Comparison of ENCODE assay signal across 35 mouse cellular contexts in genomic region chr9:105387403-105387802, GRCm38 (mm10). TPM values are rescaled to one million over a fixed set of nuclear protein-coding genes. Genes with fewer than 3 reads are reported as not detected.
"Had no signal": no experiment of that assay in that cellular context is flagged by ENCODE, and none has a peak within 500 bp of the region (broad histone marks: within the 10 kb centered on the region; RNA-seq: fewer than 3 reads in every experiment).

No protein-coding gene starts in this region.

- H3K27me3 ChIP-seq: heart, embryonic 12.5 days; heart, embryonic 15.5 days; hindbrain, embryonic 12.5 days; hindbrain, embryonic 15.5 days; intestine, embryonic 15.5 days; kidney, embryonic 15.5 days had no signal

- H3K4me3 ChIP-seq: heart, embryonic 12.5 days; heart, embryonic 13.5 days; heart, embryonic 15.5 days; hindbrain, embryonic 10.5 days; hindbrain, embryonic 12.5 days; hindbrain, embryonic 13.5 days; hindbrain, embryonic 15.5 days; intestine, embryonic 15.5 days; kidney, embryonic 15.5 days; layer of hippocampus, adult 2 months; left cerebral cortex, adult 2 months had no signal

- H3K27ac ChIP-seq: heart, embryonic 13.5 days; heart, embryonic 15.5 days; hindbrain, embryonic 10.5 days; hindbrain, embryonic 12.5 days; hindbrain, embryonic 13.5 days; hindbrain, embryonic 14.5 days; hindbrain, embryonic 15.5 days; hindbrain, postnatal 0 days; intestine, embryonic 15.5 days; kidney, embryonic 15.5 days; kidney, postnatal 0 days; layer of hippocampus, adult 2 months; left cerebral cortex, adult 2 months had no signal

- H3K9ac ChIP-seq: heart, embryonic 12.5 days; heart, embryonic 13.5 days; heart, embryonic 15.5 days; hindbrain, embryonic 12.5 days; hindbrain, embryonic 13.5 days; hindbrain, embryonic 14.5 days; hindbrain, embryonic 15.5 days; intestine, embryonic 15.5 days; kidney, embryonic 15.5 days had no signal

- H3K4me2 ChIP-seq: heart, embryonic 11.5 days; heart, embryonic 12.5 days; heart, embryonic 13.5 days; heart, embryonic 15.5 days; hindbrain, embryonic 12.5 days; hindbrain, embryonic 13.5 days; hindbrain, embryonic 14.5 days; hindbrain, embryonic 15.5 days; intestine, embryonic 15.5 days; kidney, embryonic 15.5 days had no signal

- H3K36me3 ChIP-seq: heart, embryonic 12.5 days; heart, embryonic 13.5 days; heart, embryonic 15.5 days; hindbrain, embryonic 10.5 days; hindbrain, embryonic 12.5 days; hindbrain, embryonic 13.5 days; hindbrain, embryonic 15.5 days; intestine, embryonic 15.5 days; kidney, embryonic 15.5 days had no signal

- H3K9me3 ChIP-seq: heart, embryonic 12.5 days; heart, embryonic 13.5 days; heart, embryonic 15.5 days; hindbrain, embryonic 10.5 days; hindbrain, embryonic 12.5 days; hindbrain, embryonic 13.5 days; hindbrain, embryonic 15.5 days; intestine, embryonic 15.5 days; kidney, embryonic 15.5 days had no signal

- DNase-seq: heart, postnatal 10 days; heart, postnatal 14 days; heart, postnatal 36 days; heart, postnatal 4 days; kidney, adult 11 months; kidney, adult 18-20 months; kidney, adult 2 months; kidney, adult 8-10 months; kidney, adult 9 months; kidney, postnatal 10 days; kidney, postnatal 14 days; kidney, postnatal 25 days; kidney, postnatal 36 days; kidney, postnatal 4 days; layer of hippocampus, adult 9-11 months; layer of hippocampus, postnatal 36 days had no signal

- H3K4me1 ChIP-seq: heart, embryonic 12.5 days; heart, embryonic 13.5 days; heart, embryonic 15.5 days; hindbrain, embryonic 10.5 days; hindbrain, embryonic 12.5 days; hindbrain, embryonic 13.5 days; hindbrain, embryonic 15.5 days; intestine, embryonic 15.5 days; kidney, embryonic 15.5 days had no signal

RNA-seq across cellular contexts. Expression of gene Nek11, which starts 7.9 kb away (rescaled TPM):
- total RNA-seq: heart, postnatal 10 days; heart, postnatal 25 days; heart, postnatal 36 days; heart, postnatal 4 days; hematopoietic stem cell, adult 5-6 weeks had no signal
- polyA plus RNA-seq: inflammation-experienced regulatory T-cells, adult 6 months; large intestine, adult 2 months had no signal
